Mouse (Mus musculus) kidney, adult 2 months (tissue): ENCODE measurements around the gene Gm44973.

Experiments used
- CTCF ChIP-seq: fragments of 200-500 bp; conservative IDR thresholded peaks from 2 replicates; pipeline ENCODE4 v1.5.1; 2011; ENCODE audit warnings: low read depth, mild to moderate bottlenecking, control low read depth, low read length, moderate library complexity, mixed read lengths; ENCODE audit not compliant: insufficient read depth, insufficient read length
- POLR2A ChIP-seq: fragments of 200-500 bp; IDR thresholded peaks from one replicate; pipeline ENCODE4 v1.6.1; 2011; ENCODE audit warnings: low read depth, low read length, control low read depth

DNA sequence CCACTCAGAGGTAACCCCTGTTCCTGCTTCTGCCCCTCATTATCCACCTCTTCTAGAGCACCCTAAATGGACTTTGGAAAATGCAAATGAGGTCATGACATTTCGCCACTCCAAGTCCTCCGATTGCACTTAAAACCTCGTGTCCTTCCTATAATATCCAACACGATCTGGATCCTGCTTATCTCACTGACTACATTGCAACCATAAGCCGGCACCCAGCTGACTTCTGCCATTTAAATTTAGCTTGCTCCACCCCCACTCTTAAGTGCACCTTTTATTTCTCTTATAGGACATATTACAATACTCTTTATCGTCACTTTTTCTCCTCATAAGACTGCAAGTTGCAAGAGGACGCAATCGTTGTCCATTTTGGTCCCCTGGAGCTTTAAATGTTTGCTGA, 22.2 kb downstream of the Gm44973 start:
- TF ChIP-seq CTCF, result no peak
- TF ChIP-seq POLR2A, result no peak
